Mouse (Mus musculus) myocyte (in vitro differentiated cells): Measurements from ENCODE around the gene Ccser1. TPM values are rescaled to one million over a fixed set of nuclear protein-coding genes. Genes with fewer than 3 reads are reported as not detected.
A peak's percentile ranks its signal among the peaks of the same experiment; 100 is the strongest.

Experiments used
- H3K27me3 ChIP-seq: one replicate; pipeline ENCODE4 v1.6.1; 2011; ENCODE audit not compliant: control insufficient read depth, insufficient read depth, insufficient read length
- H3K36me3 ChIP-seq: one replicate; pipeline ENCODE4 v1.6.1; 2011; ENCODE audit not compliant: control insufficient read depth, insufficient read depth
- H3K4me2 ChIP-seq: one replicate; pipeline ENCODE4 v1.6.1; 2011; ENCODE audit warnings: low read depth, control low read depth
- H3K4me3 ChIP-seq: one replicate; pipeline ENCODE4 v1.5.1; 2011; ENCODE audit warnings: mild to moderate bottlenecking, control low read depth, moderate library complexity
- H3K79me2 ChIP-seq: one replicate; pipeline ENCODE4 v1.6.1; 2011; ENCODE audit not compliant: control insufficient read depth, insufficient read depth
- H3ac ChIP-seq: one replicate; pipeline ENCODE4 v1.6.1; 2011; ENCODE audit not compliant: control insufficient read depth, insufficient read length
- CEBPB ChIP-seq: IDR thresholded peaks from 2 replicates; pipeline ENCODE4 v1.6.1; 2011; ENCODE audit warnings: mild to moderate bottlenecking, moderate library complexity; ENCODE audit not compliant: poor library complexity, insufficient read depth, severe bottlenecking
- E2F4 ChIP-seq: IDR thresholded peaks from one replicate; pipeline ENCODE4 v1.6.1; 2011; ENCODE audit warnings: mild to moderate bottlenecking, control low read depth, moderate library complexity; ENCODE audit not compliant: insufficient read depth
- MAX ChIP-seq: IDR thresholded peaks from one replicate; pipeline ENCODE4 v1.6.1; 2011; ENCODE audit warnings: low read depth, mild to moderate bottlenecking, control low read depth
- MYOD1 ChIP-seq, 3 experiments: IDR thresholded peaks; one replicate each; pipeline ENCODE4 v1.6.1; 2011; ENCODE audit warnings: control low read depth in 2 of 3, low read depth in 2 of 3, mild to moderate bottlenecking in 2 of 3, moderate library complexity in 1 of 3; ENCODE audit not compliant: insufficient read length in 2 of 3, control insufficient read depth in 1 of 3
- MYOG ChIP-seq, 3 experiments: IDR thresholded peaks; one replicate each; pipeline ENCODE4 v1.6.1; 2011; ENCODE audit warnings: control low read depth in 2 of 3, low read depth in 2 of 3, mild to moderate bottlenecking in 2 of 3; ENCODE audit not compliant: insufficient read length in 2 of 3, control insufficient read depth in 1 of 3, insufficient read depth in 1 of 3
- POLR2A ChIP-seq: IDR thresholded peaks from one replicate; pipeline ENCODE4 v1.6.1; 2011; ENCODE audit warnings: low read depth, mild to moderate bottlenecking, control low read depth, moderate library complexity; ENCODE audit not compliant: insufficient read length
- POLR2AphosphoS2 ChIP-seq: IDR thresholded peaks from one replicate; pipeline ENCODE4 v1.6.1; 2011; ENCODE audit warnings: low read depth, control low read depth; ENCODE audit not compliant: insufficient read length
- REST ChIP-seq: IDR thresholded peaks from one replicate; pipeline ENCODE4 v1.6.1; 2011; ENCODE audit warnings: mild to moderate bottlenecking, control low read depth, moderate library complexity; ENCODE audit not compliant: insufficient read depth, insufficient read length
- SRF ChIP-seq: IDR thresholded peaks from one replicate; pipeline ENCODE4 v1.6.1; 2011; ENCODE audit warnings: low read depth; ENCODE audit not compliant: control insufficient read depth, insufficient read length
- TCF12 ChIP-seq: IDR thresholded peaks from one replicate; pipeline ENCODE4 v1.6.1; 2011; ENCODE audit warnings: mild to moderate bottlenecking, control low read depth; ENCODE audit not compliant: poor library complexity, insufficient read depth, severe bottlenecking
- TCF3 ChIP-seq: IDR thresholded peaks from one replicate; pipeline ENCODE4 v1.6.1; 2011; ENCODE audit warnings: low read depth, control low read depth; ENCODE audit not compliant: insufficient read length
- USF1 ChIP-seq: IDR thresholded peaks from one replicate; pipeline ENCODE4 v1.6.1; 2011; ENCODE audit warnings: low read depth, mild to moderate bottlenecking, control low read depth, moderate library complexity
- polyA plus RNA-seq: library from polyadenylated mRNA; unstranded; fragments of >200 nt; fragmentation: generic; extraction: Trizol; gene quantifications from one replicate; pipeline ENCODE4 v1.2.1, GENCODE M21; 2012; ENCODE audit warnings: missing spikeins

Ccser1 gene
- polyA plus RNA-seq, 1 experiment: 0.52 TPM

DNA sequence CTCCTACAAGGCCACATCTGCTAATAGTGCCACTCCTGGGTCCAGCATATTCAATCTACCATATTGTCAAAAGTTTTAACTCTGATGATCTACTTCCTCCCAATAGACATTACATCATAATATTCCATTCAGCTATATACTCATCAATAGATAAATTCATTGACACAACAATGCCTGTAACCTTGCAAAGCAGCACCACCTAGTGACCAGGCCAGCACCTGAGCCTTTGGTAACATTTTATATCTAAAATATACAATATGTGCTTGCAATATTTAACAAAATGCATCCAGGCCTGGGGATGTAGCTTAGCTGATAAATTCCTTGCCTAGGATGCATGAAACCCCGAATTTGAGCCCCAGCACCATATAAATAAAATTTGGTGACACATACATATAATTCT lies 722.6 kb downstream of the Ccser1 start:
- H3K4me2 ChIP-seq: no peak overlapping the region
- TF ChIP-seq E2F4 (no peak), MYOD1 (IDR thresholded peaks at IDR 0.05; ENCODE audit: control insufficient read depth in 1 of 3, insufficient read length in 2 of 3, low read depth in 2 of 3) (no peak), REST (no peak), POLR2AphosphoS2 (no peak), USF1 (no peak), POLR2A (no peak), TCF3 (no peak), MAX (no peak), TCF12 (no peak), CEBPB (no peak), MYOG (IDR thresholded peaks at IDR 0.05; ENCODE audit: control insufficient read depth in 1 of 3, insufficient read depth in 1 of 3, insufficient read length in 2 of 3, low read depth in 2 of 3) (no peak), SRF (no peak)
- no peaks in the 10 kb centered on the region for H3K36me3 ChIP-seq
- no peaks in the 10 kb centered on the region for H3K79me2 ChIP-seq
- no peak overlapping the region for H3ac ChIP-seq
- H3K27me3 ChIP-seq: no peaks in the 10 kb centered on the region
- no peak overlapping the region for H3K4me3 ChIP-seq

GRCm38 (mm10) chr6:61912896-61913295 lies 732.8 kb downstream of the Ccser1 start:
- H3K4me3 ChIP-seq: no peak overlapping the region
- no peaks in the 10 kb centered on the region for H3K79me2 ChIP-seq
- no peaks in the 10 kb centered on the region for H3K27me3 ChIP-seq
- no peaks in the 10 kb centered on the region for H3K36me3 ChIP-seq
- no peak overlapping the region for H3ac ChIP-seq
- no peak for TF ChIP-seq SRF
- TF ChIP-seq MYOG (IDR thresholded peaks at IDR 0.05; ENCODE audit: control insufficient read depth in 1 of 3, insufficient read depth in 1 of 3, insufficient read length in 2 of 3, low read depth in 2 of 3): peak in 2 of 3 experiments; percentile 36 to 39
- TF ChIP-seq MYOD1 (IDR thresholded peaks at IDR 0.05; ENCODE audit: control insufficient read depth in 1 of 3, insufficient read length in 2 of 3, low read depth in 2 of 3): peak; percentile 10 to 67 (median 64)
- H3K4me2 ChIP-seq: peak overlapping the region; percentile 57

DNA sequence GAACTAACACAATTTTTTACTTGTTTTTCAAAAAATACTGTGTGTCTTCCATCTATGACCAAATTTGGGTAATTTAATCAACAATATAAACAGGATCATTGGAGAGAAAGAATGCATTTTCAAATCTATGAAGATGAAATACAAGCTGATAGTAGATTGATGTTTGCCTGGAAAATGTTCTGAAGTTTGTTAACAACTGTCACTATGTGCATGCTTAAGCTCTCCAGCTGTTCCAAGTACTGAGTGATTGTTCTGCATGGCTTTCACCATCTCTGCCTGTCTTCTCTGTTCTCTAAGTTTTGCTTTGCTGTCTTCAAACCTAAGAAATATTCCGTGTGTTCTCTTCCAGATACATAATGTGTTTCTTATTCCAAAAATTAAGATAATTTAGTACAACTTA lies 751.5 kb downstream of the Ccser1 start:
- H3K36me3 ChIP-seq: no peaks in the 10 kb centered on the region
- no peak for TF ChIP-seq TCF12
- no peak for TF ChIP-seq MYOG (IDR thresholded peaks at IDR 0.05; ENCODE audit: control insufficient read depth in 1 of 3, insufficient read depth in 1 of 3, insufficient read length in 2 of 3, low read depth in 2 of 3)
- TF ChIP-seq TCF3: no peak
- TF ChIP-seq E2F4: no peak
- no peak for TF ChIP-seq SRF
- TF ChIP-seq MYOD1 (IDR thresholded peaks at IDR 0.05; ENCODE audit: control insufficient read depth in 1 of 3, insufficient read length in 2 of 3, low read depth in 2 of 3): no peak
- no peak for TF ChIP-seq POLR2AphosphoS2
- no peak for TF ChIP-seq POLR2A
- no peak overlapping the region for H3K4me2 ChIP-seq
- H3ac ChIP-seq: no peak overlapping the region
- H3K27me3 ChIP-seq: no peaks in the 10 kb centered on the region
- H3K79me2 ChIP-seq: no peaks in the 10 kb centered on the region
- H3K4me3 ChIP-seq: no peak overlapping the region

GRCm38 (mm10) chr6:61936656-61937055 lies 756.5 kb downstream of the Ccser1 start:
- TF ChIP-seq USF1 (peak; percentile 52), CEBPB (no peak), POLR2A (no peak), REST (no peak)
- Histone ChIP-seq H3K79me2 (no peaks in the 10 kb centered on the region), H3K36me3 (no peaks in the 10 kb centered on the region), H3K4me3 (no peak overlapping the region), H3K27me3 (no peaks in the 10 kb centered on the region), H3K4me2 (no peak overlapping the region), H3ac (no peak overlapping the region)

DNA sequence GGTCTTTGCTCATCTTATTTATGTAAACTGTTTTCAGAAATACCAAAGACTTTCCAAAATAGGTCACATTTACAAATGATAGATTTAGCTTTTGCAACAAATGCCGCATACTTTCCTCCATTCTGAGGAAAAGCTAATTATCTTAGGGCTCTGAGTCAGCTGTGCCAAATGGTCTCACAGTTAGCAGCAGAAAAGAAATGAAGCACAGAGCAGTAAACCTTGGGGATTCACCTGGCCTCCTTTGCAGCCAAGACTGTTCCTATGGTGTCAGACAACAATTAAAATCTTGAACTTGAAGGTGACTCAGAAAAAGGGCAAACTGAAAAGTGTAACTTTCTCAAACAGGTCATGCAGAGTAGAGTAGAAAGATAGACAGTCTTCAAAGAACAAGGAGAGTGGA lies 759.1 kb downstream of the Ccser1 start:
- no peaks in the 10 kb centered on the region for H3K79me2 ChIP-seq
- H3K36me3 ChIP-seq: no peaks in the 10 kb centered on the region
- H3ac ChIP-seq: no peak overlapping the region
- no peak overlapping the region for H3K4me3 ChIP-seq
- no peaks in the 10 kb centered on the region for H3K27me3 ChIP-seq
- no peak overlapping the region for H3K4me2 ChIP-seq
- TF ChIP-seq POLR2AphosphoS2 (no peak), CEBPB (no peak), SRF (no peak), USF1 (no peak), MYOG (IDR thresholded peaks at IDR 0.05; ENCODE audit: control insufficient read depth in 1 of 3, insufficient read depth in 1 of 3, insufficient read length in 2 of 3, low read depth in 2 of 3) (no peak), MYOD1 (IDR thresholded peaks at IDR 0.05; ENCODE audit: control insufficient read depth in 1 of 3, insufficient read length in 2 of 3, low read depth in 2 of 3) (no peak), MAX (no peak), POLR2A (no peak)

GRCm38 (mm10) chr6:61953703-61954102 lies 773.6 kb downstream of the Ccser1 start:
- Histone ChIP-seq H3K27me3 (no peaks in the 10 kb centered on the region), H3ac (no peak overlapping the region), H3K36me3 (no peaks in the 10 kb centered on the region), H3K4me2 (no peak overlapping the region), H3K79me2 (no peaks in the 10 kb centered on the region), H3K4me3 (no peak overlapping the region)
- no peak for TF ChIP-seq SRF
- no peak for TF ChIP-seq TCF12
- TF ChIP-seq CEBPB: no peak
- TF ChIP-seq USF1: no peak
- TF ChIP-seq MYOG (IDR thresholded peaks at IDR 0.05; ENCODE audit: control insufficient read depth in 1 of 3, insufficient read depth in 1 of 3, insufficient read length in 2 of 3, low read depth in 2 of 3): no peak
- no peak for TF ChIP-seq MAX
- no peak for TF ChIP-seq E2F4
- TF ChIP-seq POLR2A: no peak
- TF ChIP-seq REST: no peak
- no peak for TF ChIP-seq POLR2AphosphoS2
- no peak for TF ChIP-seq TCF3
- TF ChIP-seq MYOD1 (IDR thresholded peaks at IDR 0.05; ENCODE audit: control insufficient read depth in 1 of 3, insufficient read length in 2 of 3, low read depth in 2 of 3): no peak
